Mouse (Mus musculus) splenic B cell, adult 2 months (primary cell): ENCODE data around the gene Cdc37l1.
A peak's percentile ranks its signal among the peaks of the same experiment; 100 is the strongest.
"Not testable (repeated sequence)": the region's sequence is repeated elsewhere in the genome, so short reads cannot be mapped to it uniquely, and the experiment has no call there.

Experiments used
- DNase-seq: peaks from one replicate; pipeline ENCODE4 v3.0.0-alpha.2; 2011; ENCODE audit warnings: low read depth, low spot score
- H3K27me3 ChIP-seq: 2 replicates; pipeline ENCODE4 v1.6.1; 2012; ENCODE audit warnings: mild to moderate bottlenecking, low read length, moderate library complexity, mixed read lengths; ENCODE audit not compliant: control insufficient read depth, poor library complexity, insufficient read depth, severe bottlenecking
- H3K36me3 ChIP-seq: 2 replicates; pipeline ENCODE4 v1.6.1; 2012; ENCODE audit warnings: mild to moderate bottlenecking, low read length, moderate library complexity, mixed read lengths; ENCODE audit not compliant: control insufficient read depth, poor library complexity, insufficient read depth, severe bottlenecking

The Cdc37l1 gene

GRCm38 (mm10) chr19:28989515-28989914 is 637 bp upstream of the Cdc37l1 start:
- peak; percentile 6 for DNase-seq
- Histone ChIP-seq H3K27me3 (no peaks in the 10 kb centered on the region), H3K36me3 (peaks cover 4% of the 10 kb centered on the region; the same call in 1 of the 2 replicates)

- DNase-seq: peak; percentile 52
- Histone ChIP-seq H3K27me3 (no peaks in the 10 kb centered on the region), H3K36me3 (peaks cover 4% of the 10 kb centered on the region; the same call in 1 of the 2 replicates)
Measured at GRCm38 (mm10) chr19:28990590-28991221, 554 bp downstream of the Cdc37l1 start.

DNA sequence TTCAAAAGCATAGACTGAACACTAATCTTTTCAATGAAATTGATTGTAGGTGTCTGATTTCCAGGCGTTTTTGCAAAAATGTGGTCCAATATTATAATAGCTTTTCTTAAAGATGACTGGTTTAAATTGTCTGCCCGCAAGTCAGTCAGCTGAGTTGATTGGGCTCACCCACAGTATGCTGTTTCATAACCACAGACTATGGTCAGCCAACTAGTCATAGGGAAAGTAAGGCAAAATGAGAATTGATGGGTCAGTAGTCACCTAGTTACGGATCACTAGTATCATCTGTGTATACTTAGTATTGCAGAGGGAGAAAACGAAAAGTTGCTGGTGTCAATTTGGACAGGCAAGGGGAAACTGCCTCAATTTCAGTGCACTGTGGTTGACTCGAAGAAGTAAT is 1.2 kb downstream of the Cdc37l1 start:
- peak; percentile 8 for DNase-seq
- H3K36me3 ChIP-seq: peaks cover 4% of the 10 kb centered on the region; the same call in 1 of the 2 replicates

DNA sequence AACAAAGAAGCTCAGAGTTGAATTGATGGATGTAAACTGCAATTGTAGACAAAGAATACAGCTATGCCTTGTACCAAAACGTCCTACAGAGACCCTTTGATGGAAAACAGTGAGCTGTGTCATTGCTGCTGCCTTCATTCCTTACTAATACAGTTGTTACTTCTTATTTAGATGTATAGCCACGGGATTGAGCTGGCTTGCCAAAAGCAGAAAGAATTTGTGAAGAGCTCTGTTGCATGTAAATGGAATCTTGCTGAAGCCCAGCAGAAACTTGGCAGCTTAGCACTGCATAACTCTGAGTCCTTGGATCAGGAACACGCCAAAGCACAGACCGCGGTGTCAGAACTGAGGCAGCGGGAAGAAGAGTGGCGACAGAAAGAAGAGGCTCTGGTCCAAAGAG is 4.7 kb downstream of the Cdc37l1 start:
- DNase-seq: no peak
- Histone ChIP-seq H3K27me3 (no peaks in the 10 kb centered on the region), H3K36me3 (peaks cover 7% of the 10 kb centered on the region)

More for the DNA sequence above, 1.2 kb downstream of the Cdc37l1 start:
- H3K27me3 ChIP-seq: no peaks in the 10 kb centered on the region

DNA sequence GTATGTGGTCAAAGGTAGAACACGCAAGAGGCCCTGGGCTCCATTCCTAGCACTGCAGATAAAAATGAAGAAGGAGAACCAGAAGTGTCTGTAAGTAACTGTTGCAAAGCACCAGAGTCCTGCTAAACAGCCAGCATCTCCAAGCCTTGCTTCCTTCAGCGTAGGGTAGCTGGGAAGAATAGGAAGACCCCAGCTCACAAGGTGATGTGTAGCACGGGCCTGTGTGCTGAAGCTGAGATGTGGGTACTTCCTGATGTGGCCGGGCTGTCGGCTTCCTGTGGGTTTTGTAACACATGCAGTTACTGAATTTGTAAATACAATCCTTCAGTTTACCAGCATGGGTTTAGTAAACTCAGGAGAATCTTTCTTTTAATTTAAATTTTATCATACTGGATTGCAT is 5.2 kb downstream of the Cdc37l1 start:
- no peak for DNase-seq
- Histone ChIP-seq H3K27me3 (no peaks in the 10 kb centered on the region), H3K36me3 (peaks cover 8% of the 10 kb centered on the region)

DNA sequence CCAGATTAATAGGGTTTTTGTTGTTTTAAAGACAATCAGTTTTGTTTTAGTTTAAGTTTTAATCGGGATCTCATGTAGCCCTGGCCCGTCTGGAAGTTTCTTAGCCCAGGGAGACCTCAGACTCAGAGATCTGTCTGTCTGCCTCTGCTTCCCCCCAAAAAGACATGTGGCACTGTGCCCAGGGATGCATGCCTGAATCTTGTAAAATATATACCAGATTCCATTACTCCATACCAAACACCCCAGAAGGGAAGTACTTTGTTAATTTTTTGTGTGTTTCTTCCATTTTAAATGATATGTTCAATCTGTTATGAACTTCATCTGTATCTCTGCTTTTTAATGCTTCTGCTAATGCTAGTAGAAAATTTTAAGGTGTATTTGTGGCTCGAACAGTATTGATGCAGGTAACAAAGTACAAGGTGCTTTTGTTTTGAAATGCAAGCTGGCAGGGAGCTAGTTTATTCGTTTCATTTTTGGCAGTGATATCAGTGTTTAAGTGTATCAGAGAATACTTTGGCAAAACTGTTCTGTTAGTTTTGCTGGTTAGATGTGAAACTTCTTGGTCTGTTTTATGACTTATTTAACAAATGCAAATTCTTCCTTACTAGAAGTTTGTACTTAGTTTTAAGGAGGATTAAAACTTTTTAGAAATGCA is 8.0 kb downstream of the Cdc37l1 start:
- no peak for DNase-seq
- Histone ChIP-seq H3K36me3 (peaks cover 8% of the 10 kb centered on the region), H3K27me3 (no peaks in the 10 kb centered on the region)

- H3K27me3 ChIP-seq, H3K36me3 ChIP-seq: not testable (repeated sequence)
Measured at GRCm38 (mm10) chr19:29000321-29000720, 10.2 kb downstream of the Cdc37l1 start.

GRCm38 (mm10) chr19:29008069-29008706 is 18.0 kb downstream of the Cdc37l1 start:
- Histone ChIP-seq H3K27me3 (no peaks in the 10 kb centered on the region), H3K36me3 (peaks cover 5% of the 10 kb centered on the region; the same call in 1 of the 2 replicates)
- DNase-seq: no peak

More at GRCm38 (mm10) chr19:29000321-29000720, 10.2 kb downstream of the Cdc37l1 start:
- DNase-seq: not testable (repeated sequence)

- Histone ChIP-seq H3K36me3 (peaks cover 5% of the 10 kb centered on the region; the same call in 1 of the 2 replicates), H3K27me3 (no peaks in the 10 kb centered on the region)
- DNase-seq: no peak
Measured at GRCm38 (mm10) chr19:29009046-29009445, 18.9 kb downstream of the Cdc37l1 start.

- H3K27me3 ChIP-seq: no peaks in the 10 kb centered on the region
- H3K36me3 ChIP-seq: peaks cover 5% of the 10 kb centered on the region; the same call in 1 of the 2 replicates
- no peak for DNase-seq
Measured at GRCm38 (mm10) chr19:29011355-29011990, 21.3 kb downstream of the Cdc37l1 start.

DNA sequence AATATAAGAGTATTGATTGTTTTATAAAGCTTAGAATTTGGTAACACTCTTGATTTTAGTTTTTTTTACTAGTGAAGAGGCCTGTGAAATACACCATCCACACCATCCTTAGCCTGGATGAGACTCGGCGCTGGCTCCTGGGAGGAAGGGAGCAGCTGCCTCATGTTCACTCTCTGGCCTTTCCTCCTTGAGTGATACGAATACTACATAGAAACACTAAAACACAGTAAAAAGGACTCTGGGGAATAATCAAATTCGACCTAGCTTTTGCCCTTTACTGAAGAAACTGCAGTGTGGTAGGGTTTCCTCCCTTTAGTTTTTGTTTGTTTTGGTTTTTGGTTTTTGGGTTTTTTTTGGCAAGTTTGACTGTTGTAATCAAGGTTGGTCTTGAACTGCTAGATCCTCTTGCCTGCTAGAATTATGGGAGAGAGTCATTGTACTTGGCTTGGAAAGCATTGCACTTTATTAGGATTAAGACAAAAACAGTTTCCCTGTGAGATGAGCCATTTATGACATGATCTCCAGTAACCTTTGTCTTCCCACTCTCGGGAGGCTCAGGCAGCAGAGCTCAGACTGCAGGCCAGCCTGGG is 24.4 kb downstream of the Cdc37l1 start:
- H3K36me3 ChIP-seq: peaks cover 7% of the 10 kb centered on the region; the same call in 1 of the 2 replicates
- H3K27me3 ChIP-seq: no peaks in the 10 kb centered on the region
- no peak for DNase-seq

DNA sequence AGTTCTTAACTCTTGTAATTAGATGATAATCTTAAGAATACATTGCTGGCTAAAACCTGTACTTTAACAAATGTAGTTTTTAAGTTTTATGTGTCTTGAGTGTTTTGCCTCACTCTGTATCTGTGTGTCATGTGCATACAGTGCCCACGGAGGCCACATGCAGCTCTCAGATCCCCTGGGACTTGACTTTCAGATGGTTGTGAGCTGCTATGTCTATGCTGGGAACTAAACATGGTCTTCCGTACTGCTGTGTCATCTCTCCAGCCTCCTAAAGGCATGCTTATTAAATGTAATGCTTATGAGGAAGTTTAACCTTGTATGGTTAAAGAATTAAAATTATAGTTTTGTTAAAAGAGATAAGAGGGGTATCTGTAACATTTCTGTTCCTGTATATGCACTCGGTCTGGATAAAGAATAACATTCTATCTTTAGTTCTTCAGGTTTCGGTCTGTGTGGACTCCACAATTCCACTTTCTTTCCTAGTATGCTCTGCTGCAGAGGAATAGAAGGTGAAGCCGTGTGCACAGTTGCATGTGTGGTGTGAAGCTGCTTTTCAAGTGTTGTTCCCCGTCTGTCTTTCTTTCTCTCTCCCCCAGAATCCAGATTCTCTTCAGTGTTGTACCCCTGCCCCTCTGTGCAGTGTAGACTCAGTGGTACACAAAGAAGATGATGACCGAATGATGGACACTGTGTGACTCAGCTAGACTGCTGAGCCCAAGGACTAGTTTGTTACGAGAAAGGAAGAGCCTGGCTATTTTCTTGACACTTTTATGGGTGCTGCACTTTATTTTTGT is 25.5 kb downstream of the Cdc37l1 start:
- DNase-seq: peak; percentile 14
- H3K27me3 ChIP-seq: no peaks in the 10 kb centered on the region
- H3K36me3 ChIP-seq: peaks cover 7% of the 10 kb centered on the region; the same call in 1 of the 2 replicates

GRCm38 (mm10) chr19:29016204-29016765 is 26.1 kb downstream of the Cdc37l1 start:
- no peaks in the 10 kb centered on the region for H3K27me3 ChIP-seq
- no peak for DNase-seq
- peaks cover 7% of the 10 kb centered on the region; the same call in 1 of the 2 replicates for H3K36me3 ChIP-seq
